Mouse (Mus musculus): ENCODE measurements around the gene Arap1. TPM values are rescaled to one million over a fixed set of nuclear protein-coding genes. Genes with fewer than 3 reads are reported as not detected.

Arap1 gene
- 10.4 and 10.6 TPM in 2 replicates for polyA plus RNA-seq (2015; fragmentation: Nextera tagmentation; extraction: Ambion mirVana)

DNA sequence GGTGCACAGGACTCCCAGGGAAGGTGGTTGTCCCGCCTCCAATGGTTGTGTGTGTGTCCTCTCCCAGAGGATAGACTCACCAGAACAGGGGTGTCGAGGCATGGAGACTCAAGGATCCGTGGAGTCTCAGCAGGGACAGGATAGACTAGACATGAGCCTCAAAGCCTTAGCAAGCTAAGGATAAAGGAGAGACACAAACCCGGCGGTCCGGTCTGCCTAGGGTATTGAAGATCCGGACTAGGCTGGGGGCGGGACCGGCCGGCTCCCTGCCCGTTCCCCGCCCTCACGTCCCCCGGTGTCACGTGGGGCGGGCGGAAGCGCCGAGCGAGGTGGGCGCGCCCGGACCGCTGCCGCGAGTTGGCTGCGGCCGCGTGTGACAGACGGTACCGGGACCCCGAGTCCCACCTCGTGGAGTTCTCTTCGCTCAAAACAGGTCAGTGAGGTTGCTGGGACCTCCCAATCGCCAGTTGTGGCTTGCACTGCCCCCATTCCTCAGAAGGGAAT, at the start of gene Arap1:
Arap1 (plus strand) TSS at position 301 of the 504 bp plus-strand sequence.
- peak within 1 kb of the TSS; percentile 55 for H3K4me3 ChIP-seq
- H3K9ac ChIP-seq, result peak within 1 kb of the TSS; percentile 29
- peaks cover 11% of the 10 kb centered on the region for H3K27me3 ChIP-seq (replicated peaks)
- ATAC-seq (replicated peaks), result peak; percentile 66
- no peaks in the 10 kb centered on the region for H3K9me3 ChIP-seq
- no peak within 1 kb of the TSS for H3K27ac ChIP-seq
- H3K36me3 ChIP-seq (replicated peaks), result no peaks in the 10 kb centered on the region
- H3K4me2 ChIP-seq, result peak within 1 kb of the TSS; percentile 98
- WGBS, result 2% methylated on average over 35 of the region's 35 CpGs
- H3K4me1 ChIP-seq, result peaks cover 13% of the 10 kb centered on the region

DNA sequence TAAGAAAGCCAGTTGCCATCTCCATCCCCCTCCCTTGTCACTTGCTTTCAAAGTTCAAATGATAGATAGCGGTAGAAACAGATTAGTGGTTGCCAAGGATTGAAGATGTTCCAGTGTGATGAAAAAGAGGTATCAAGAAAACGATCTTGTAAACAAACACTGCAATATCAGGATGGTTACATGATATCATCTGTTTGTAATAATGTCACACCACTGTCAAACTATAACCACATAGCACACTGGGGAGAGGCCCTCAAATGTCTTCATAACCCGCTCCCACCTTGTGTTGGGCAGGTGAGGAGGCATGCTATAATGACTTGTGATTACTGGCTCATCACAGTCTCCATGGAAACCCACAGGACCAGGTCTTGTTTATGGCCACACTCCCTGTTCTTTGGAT, 49.5 kb upstream of the Arap1 start:
- peaks cover 11% of the 10 kb centered on the region; the same call in 1 of the 2 replicates for H3K27me3 ChIP-seq (replicated peaks)
- no peaks in the 10 kb centered on the region for H3K9me3 ChIP-seq
- 93% methylated on average over 3 of the region's 3 CpGs for WGBS
- H3K4me1 ChIP-seq, result peaks cover 32% of the 10 kb centered on the region
- no peak overlapping the region for H3K4me3 ChIP-seq
- H3K9ac ChIP-seq, result no peak overlapping the region
- H3K36me3 ChIP-seq (replicated peaks), result no peaks in the 10 kb centered on the region
- H3K27ac ChIP-seq, result no peak overlapping the region
- no peak overlapping the region for H3K4me2 ChIP-seq
- no peak for ATAC-seq (replicated peaks)

DNA sequence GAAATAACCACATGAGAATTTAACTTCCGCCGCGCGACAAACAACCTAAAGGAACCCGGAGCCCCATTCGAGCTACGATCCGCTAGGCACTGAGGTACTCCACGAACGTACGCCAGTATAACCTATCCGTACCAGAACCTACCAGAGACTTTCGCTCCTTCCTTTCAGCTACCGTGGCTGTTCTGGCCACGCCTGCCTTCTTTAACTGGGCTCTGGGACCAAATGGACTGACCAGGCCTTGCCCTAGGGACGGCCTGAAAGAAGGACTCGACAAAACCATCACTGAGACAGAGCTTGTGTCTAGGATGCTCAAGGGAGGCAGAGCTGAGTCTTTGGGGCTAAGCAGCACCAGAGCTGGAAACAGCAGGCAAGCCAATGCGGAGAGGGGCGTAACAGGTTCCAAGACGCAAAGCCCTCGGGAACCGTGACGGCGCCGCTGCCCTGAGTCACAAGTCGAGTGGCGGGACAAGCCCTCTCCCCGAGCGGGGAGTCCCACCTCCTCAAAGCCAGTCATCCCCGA, 46.4 kb upstream of the Arap1 start:
- peak overlapping the region; percentile 68 for H3K27ac ChIP-seq
- no peaks in the 10 kb centered on the region for H3K9me3 ChIP-seq
- peak overlapping the region; percentile 71 for H3K4me2 ChIP-seq
- no peaks in the 10 kb centered on the region for H3K36me3 ChIP-seq (replicated peaks)
- H3K9ac ChIP-seq, result peak overlapping the region; percentile 65
- peaks cover 11% of the 10 kb centered on the region; the same call in 1 of the 2 replicates for H3K27me3 ChIP-seq (replicated peaks)
- peaks cover 26% of the 10 kb centered on the region for H3K4me1 ChIP-seq
- H3K4me3 ChIP-seq, result peak overlapping the region; percentile 73
- ATAC-seq (replicated peaks), result peak; percentile 41
- WGBS, result 1% methylated on average over 30 of the region's 30 CpGs

DNA sequence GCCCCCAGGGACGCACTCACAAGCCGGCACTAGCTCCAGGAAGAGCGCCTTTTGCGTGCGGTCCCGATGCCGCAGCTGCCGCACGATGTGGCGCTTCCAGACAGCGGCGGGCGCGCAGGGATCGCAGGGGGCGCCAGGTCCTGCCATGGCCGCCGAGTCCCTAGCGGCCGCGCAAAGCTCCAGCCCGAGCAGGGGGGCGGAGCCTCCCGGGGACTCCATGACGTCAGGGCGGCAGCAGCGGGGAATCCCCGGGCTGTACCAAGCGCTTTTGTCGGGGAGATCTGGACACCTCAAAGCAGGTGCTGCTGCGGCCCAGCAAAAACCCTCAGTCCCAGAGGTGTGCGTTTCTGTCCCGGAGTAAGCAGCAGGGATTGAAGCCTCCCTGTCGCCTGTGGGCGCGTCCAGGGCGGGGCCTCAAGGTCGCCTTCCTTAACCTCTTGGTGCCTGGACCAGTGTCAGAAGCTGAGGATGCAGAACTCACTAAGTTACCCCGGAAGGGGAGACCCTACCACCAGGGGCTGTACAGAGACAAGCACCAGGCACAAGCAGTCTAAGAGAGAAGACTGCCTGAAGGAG, 45.9 kb upstream of the Arap1 start, which contains the start of gene Atg16l2:
Atg16l2 (minus strand) TSS at position 371 of the 576 bp plus-strand sequence.
- Histone ChIP-seq H3K27me3 (replicated peaks) (peaks cover 11% of the 10 kb centered on the region; the same call in 1 of the 2 replicates), H3K9me3 (no peaks in the 10 kb centered on the region), H3K9ac (peak within 1 kb of the TSS; percentile 65), H3K36me3 (replicated peaks) (no peaks in the 10 kb centered on the region), H3K4me1 (peaks cover 21% of the 10 kb centered on the region), H3K27ac (peak within 1 kb of the TSS; percentile 68), H3K4me3 (peak within 1 kb of the TSS; percentile 73), H3K4me2 (peak within 1 kb of the TSS; percentile 71)
- peak; percentile 96 for ATAC-seq (replicated peaks)
- WGBS, result under 1% methylated on average over 39 of the region's 39 CpGs

DNA sequence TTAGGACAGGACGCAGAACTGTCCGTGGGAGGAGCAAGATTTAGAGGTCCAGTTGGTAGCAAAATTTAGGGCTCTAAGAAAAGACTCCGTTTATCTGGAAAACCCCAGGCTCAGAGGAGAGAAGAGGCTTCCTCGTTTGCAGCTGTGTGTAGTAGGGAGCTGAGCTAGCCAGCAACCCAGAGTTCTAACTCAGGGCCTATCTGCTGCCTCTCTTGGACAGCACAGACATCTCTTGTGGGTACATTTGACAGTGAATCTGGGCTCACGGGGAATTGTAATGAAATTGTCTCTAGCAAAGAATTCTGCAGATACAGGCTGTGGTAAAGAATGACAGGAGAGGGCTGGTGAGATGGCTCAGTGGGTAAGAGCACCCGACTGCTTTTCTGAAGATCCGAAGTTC, 45.2 kb upstream of the Arap1 start:
- H3K27me3 ChIP-seq (replicated peaks), result peaks cover 11% of the 10 kb centered on the region; the same call in 1 of the 2 replicates
- H3K36me3 ChIP-seq (replicated peaks), result no peaks in the 10 kb centered on the region
- H3K4me2 ChIP-seq, result peak overlapping the region; percentile 71
- WGBS, result 22% methylated on average over 7 of the region's 7 CpGs
- H3K9me3 ChIP-seq, result no peaks in the 10 kb centered on the region
- peak overlapping the region; percentile 68; the same call in 1 of the 2 replicates for H3K27ac ChIP-seq
- no peak for ATAC-seq (replicated peaks)
- peak overlapping the region; percentile 65 for H3K9ac ChIP-seq
- H3K4me1 ChIP-seq, result peaks cover 17% of the 10 kb centered on the region
- peak overlapping the region; percentile 73 for H3K4me3 ChIP-seq

DNA sequence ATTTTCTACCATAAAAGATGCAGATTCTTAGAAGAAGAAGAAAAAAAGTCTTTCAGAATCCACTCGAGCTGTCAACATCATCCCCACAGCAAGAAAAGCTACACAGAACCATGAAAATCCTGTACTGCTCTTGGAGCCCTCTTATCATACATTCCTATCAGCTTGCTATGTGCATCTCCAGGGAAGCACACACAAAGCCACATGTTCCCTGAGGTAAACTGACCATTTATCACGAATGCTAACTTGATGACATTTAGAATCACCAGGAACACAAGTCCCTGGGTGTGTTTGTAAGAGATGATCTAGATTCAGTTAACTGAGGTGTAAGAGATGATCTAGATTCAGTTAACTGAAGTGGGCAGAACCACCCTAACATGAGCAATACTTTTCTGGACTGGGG, 41.0 kb upstream of the Arap1 start:
- H3K4me3 ChIP-seq, result no peak overlapping the region

DNA sequence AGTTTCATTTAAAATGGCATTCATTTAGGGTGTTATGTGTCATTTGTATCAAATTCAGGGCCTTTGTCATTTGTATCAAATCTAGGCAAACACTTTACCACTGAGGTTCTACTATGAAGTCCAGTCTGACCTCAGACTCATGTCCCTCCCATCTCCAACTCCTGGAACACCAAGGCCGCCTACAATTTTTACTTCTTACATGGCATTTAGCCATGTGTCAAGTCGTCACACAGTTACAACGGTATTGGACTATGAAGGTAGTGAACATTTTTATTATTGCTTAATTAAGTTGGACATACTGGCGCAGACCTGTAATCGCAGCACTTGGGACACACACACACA, 37.9 kb upstream of the Arap1 start:
- peak overlapping the region; percentile 59 for H3K4me2 ChIP-seq
- H3K27me3 ChIP-seq (replicated peaks), result no peaks in the 10 kb centered on the region
- ATAC-seq (replicated peaks), result no peak
- peak overlapping the region; percentile 77 for H3K4me3 ChIP-seq
- H3K27ac ChIP-seq, result peak overlapping the region; percentile 93
- no peaks in the 10 kb centered on the region for H3K4me1 ChIP-seq
- H3K9me3 ChIP-seq, result no peaks in the 10 kb centered on the region
- 37% methylated on average over 5 of the region's 5 CpGs for WGBS
- no peaks in the 10 kb centered on the region for H3K36me3 ChIP-seq (replicated peaks)
- H3K9ac ChIP-seq, result peak overlapping the region; percentile 78; the same call in 1 of the 2 replicates

More for the DNA sequence above, 41.0 kb upstream of the Arap1 start:
- 47% methylated on average over 2 of the region's 2 CpGs for WGBS
- no peaks in the 10 kb centered on the region for H3K9me3 ChIP-seq
- H3K4me2 ChIP-seq, result no peak overlapping the region
- peaks cover 7% of the 10 kb centered on the region for H3K4me1 ChIP-seq
- H3K9ac ChIP-seq, result no peak overlapping the region
- no peaks in the 10 kb centered on the region for H3K27me3 ChIP-seq (replicated peaks)
- H3K36me3 ChIP-seq (replicated peaks), result no peaks in the 10 kb centered on the region
- no peak overlapping the region for H3K27ac ChIP-seq
- ATAC-seq (replicated peaks), result no peak

DNA sequence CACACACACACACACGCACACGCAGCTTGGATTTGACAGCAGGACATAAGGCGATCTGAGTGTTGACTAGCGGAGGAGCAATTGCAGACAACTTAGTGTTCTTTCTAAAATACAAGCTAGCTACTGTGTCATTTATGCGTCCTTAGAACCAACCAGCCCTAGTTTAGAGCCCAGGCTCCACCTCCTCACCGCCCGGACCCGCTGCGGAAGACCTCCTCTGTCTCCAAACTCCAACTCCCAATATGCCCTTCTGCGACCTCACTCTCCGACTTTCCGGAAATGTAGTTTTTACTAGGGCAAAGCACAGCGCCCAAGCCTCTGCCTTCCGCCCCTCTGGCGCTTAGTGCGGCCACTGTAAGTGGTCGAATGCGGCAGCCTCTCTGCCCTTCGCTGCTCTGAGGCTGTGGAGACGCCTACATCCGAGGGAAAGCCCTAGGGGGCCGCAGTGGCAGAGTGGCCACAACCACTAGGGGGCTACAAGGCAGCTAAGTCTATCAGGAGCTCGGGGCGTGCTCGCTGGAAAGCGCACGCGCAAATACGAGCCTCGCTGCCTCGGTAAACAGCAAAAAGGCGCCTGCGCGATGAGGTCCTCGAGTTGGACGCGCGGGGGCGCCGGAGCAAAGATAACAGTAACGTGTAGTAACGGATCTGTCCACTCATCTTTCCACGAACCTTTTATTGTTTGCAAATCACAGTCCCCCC, 37.4 kb upstream of the Arap1 start:
- H3K36me3 ChIP-seq (replicated peaks), result no peaks in the 10 kb centered on the region
- WGBS, result under 1% methylated on average over 43 of the region's 43 CpGs

DNA sequence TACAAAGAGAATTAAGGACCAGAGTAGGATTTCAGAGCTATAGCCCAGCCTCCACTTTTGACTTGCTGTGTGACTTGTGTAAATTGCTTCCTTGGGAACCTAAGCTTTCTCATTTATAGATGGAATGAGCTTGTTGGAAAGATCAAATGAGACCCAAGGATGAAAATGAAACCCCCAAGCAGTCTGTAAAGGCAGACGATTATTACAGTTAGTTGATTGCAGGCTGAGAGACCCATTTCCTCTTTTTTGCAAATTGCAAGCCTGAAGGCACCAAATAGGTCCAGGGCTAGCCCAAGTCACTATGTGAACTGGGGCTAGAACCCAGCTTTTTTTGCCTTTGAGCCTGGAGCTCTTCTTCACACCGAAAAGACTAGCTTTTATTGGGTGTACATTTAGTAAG, 36.8 kb upstream of the Arap1 start:
- Histone ChIP-seq H3K4me3 (peak overlapping the region; percentile 77), H3K27ac (peak overlapping the region; percentile 93), H3K9ac (no peak overlapping the region), H3K27me3 (replicated peaks) (no peaks in the 10 kb centered on the region), H3K9me3 (no peaks in the 10 kb centered on the region), H3K4me2 (peak overlapping the region; percentile 59), H3K36me3 (replicated peaks) (no peaks in the 10 kb centered on the region), H3K4me1 (no peaks in the 10 kb centered on the region)
- 34% methylated on average over 2 of the region's 2 CpGs for WGBS
- peak; percentile 5; the same call in 1 of the 2 replicates for ATAC-seq (replicated peaks)

More for the DNA sequence above, 37.4 kb upstream of the Arap1 start:
- Histone ChIP-seq H3K9me3 (no peaks in the 10 kb centered on the region), H3K27ac (peak overlapping the region; percentile 93), H3K4me1 (no peaks in the 10 kb centered on the region), H3K27me3 (replicated peaks) (no peaks in the 10 kb centered on the region), H3K4me3 (peak overlapping the region; percentile 77), H3K9ac (peak overlapping the region; percentile 78), H3K4me2 (peak overlapping the region; percentile 59)
- peak; percentile 96 for ATAC-seq (replicated peaks)

DNA sequence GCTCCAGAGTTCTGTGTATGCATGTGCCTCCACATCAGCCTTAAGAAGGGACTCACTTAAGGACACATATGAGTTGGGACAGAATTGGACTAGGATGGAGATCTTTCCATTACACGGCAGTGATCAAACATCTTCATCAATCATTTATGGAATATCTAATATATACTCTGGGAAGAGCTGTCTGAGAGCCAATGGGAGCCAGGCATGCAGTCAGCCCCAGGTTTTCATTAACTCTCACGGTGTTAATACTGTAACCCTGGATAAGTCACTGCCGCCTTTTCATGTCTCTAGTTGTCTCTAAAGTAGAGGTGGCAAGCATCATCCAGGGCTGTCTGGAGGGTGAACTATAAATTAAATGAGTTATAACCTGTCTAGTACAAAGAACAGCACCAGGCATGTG, 34.8 kb upstream of the Arap1 start:
- no peaks in the 10 kb centered on the region for H3K9me3 ChIP-seq
- WGBS, result 74% methylated on average over 3 of the region's 3 CpGs
- no peak overlapping the region for H3K4me3 ChIP-seq
- H3K9ac ChIP-seq, result no peak overlapping the region
- H3K4me2 ChIP-seq, result no peak overlapping the region
- H3K27ac ChIP-seq, result no peak overlapping the region
- no peak for ATAC-seq (replicated peaks)
- H3K27me3 ChIP-seq (replicated peaks), result no peaks in the 10 kb centered on the region
- H3K4me1 ChIP-seq, result no peaks in the 10 kb centered on the region
- no peaks in the 10 kb centered on the region for H3K36me3 ChIP-seq (replicated peaks)

DNA sequence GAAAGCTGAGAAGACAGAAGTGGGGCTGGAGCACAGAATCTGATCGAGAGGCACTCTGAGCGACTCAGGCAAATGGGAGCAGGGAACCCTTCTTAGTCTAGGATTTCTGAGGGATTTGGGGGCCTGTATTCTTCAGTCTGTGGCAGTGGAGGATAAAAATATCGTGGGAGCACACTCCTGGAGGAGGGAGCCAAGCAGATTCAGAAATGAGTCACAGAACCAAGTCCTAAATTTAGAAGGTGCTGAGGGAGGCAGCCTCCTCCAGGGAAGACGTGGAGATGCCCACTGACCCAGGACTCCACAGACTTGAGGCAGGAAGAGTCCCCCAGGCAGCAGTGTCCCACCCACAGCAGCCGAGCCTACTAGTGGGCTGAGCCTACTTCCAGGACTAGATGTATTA, 33.5 kb upstream of the Arap1 start:
- Histone ChIP-seq H3K9me3 (no peaks in the 10 kb centered on the region), H3K27ac (no peak overlapping the region), H3K36me3 (replicated peaks) (no peaks in the 10 kb centered on the region), H3K4me2 (no peak overlapping the region), H3K9ac (no peak overlapping the region), H3K4me3 (no peak overlapping the region), H3K4me1 (no peaks in the 10 kb centered on the region), H3K27me3 (replicated peaks) (peaks cover 4% of the 10 kb centered on the region)
- 70% methylated on average over 5 of the region's 5 CpGs for WGBS
- no peak for ATAC-seq (replicated peaks)

DNA sequence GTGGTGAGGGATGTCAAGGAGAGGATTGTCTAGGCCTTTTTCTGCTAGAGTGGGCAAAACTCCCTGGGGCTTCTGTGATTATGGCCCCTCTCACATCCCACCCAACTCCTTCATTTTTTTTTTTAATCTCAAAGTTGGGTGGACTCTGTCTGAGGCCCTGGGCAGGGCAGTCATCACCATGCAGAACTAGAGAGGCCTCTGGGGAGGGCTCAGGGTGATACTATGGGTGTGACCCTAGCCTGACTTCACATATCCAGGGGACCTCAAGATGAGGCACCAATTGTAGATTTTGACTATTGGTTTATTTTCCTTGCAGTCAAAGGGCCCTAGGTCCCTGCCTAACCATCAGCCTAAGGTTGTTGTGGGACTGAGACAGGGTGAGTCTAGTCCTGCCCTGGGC, 32.2 kb upstream of the Arap1 start:
- Histone ChIP-seq H3K36me3 (replicated peaks) (no peaks in the 10 kb centered on the region), H3K4me1 (peaks cover 6% of the 10 kb centered on the region), H3K9ac (no peak overlapping the region), H3K27me3 (replicated peaks) (peaks cover 16% of the 10 kb centered on the region), H3K9me3 (no peaks in the 10 kb centered on the region), H3K4me3 (no peak overlapping the region), H3K4me2 (no peak overlapping the region), H3K27ac (no peak overlapping the region)
- ATAC-seq (replicated peaks), result no peak
